Mouse (Mus musculus): Measurements from ENCODE around the gene Ttc34. TPM values are rescaled to one million over a fixed set of nuclear protein-coding genes. Genes with fewer than 3 reads are reported as not detected.

The Ttc34 gene
- polyA plus RNA-seq, 1 experiment, result 0.18 TPM

DNA sequence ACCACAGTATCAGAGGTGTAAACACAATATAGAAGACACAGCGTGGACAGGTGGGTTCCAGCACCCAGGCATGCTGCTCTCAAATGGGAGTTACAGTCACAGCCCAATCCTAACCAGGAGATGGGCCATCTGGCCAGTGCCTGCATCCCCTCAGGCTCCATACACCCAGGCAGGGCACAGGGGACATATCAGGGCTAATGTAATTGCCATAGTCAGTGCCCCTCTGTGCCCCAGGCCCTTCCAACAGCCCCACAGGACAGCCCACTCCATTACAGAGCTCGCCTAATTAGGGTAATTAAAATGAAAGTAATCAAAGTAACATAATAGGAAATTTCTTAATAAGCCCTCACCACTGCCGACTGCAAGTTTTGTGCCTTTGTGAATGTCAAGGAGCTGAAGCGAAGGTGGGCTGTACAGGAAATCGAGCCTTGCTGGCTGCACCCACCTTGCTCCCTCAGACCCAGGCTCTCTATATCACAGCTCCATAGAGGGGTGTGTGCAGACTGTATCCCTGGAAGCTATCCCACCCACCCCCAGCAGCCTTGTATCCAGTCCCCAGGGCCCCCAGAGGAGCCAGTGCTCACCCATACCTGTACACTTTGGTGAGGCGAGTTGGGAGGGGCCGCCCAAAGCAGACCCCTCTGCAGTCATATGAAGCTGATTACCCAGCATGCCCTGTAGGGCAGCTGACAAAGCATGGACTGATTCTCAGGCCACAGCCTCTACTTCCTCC lies 910 bp upstream of the Ttc34 start:
- Histone ChIP-seq H3K4me1 (replicated peaks; ENCODE audit: control insufficient read depth, insufficient read depth, low read length) (no peaks in the 10 kb centered on the region), H3K27ac (ENCODE audit: control insufficient read depth, insufficient read depth, low read length) (no peak overlapping the region), H3K36me3 (ENCODE audit: control insufficient read depth, insufficient read depth, low read length) (no peaks in the 10 kb centered on the region), H3K4me3 (ENCODE audit: control insufficient read depth, insufficient read depth, low read length) (no peak overlapping the region), H3K27me3 (ENCODE audit: control insufficient read depth, insufficient read depth, low read length) (no peaks in the 10 kb centered on the region)
- WGBS, result 86% methylated on average over 7 of the region's 7 CpGs
- no peak for TF ChIP-seq POLR2A (IDR thresholded peaks at IDR 0.05; ENCODE audit: control insufficient read depth, extremely low read depth, insufficient read depth, low read length, poor library complexity)
- no peak for TF ChIP-seq CTCF (IDR thresholded peaks at IDR 0.05; ENCODE audit: borderline replicate concordance, control insufficient read depth, extremely low read depth, insufficient read depth, low read length, poor library complexity)
- DNase-seq, result no peak

DNA sequence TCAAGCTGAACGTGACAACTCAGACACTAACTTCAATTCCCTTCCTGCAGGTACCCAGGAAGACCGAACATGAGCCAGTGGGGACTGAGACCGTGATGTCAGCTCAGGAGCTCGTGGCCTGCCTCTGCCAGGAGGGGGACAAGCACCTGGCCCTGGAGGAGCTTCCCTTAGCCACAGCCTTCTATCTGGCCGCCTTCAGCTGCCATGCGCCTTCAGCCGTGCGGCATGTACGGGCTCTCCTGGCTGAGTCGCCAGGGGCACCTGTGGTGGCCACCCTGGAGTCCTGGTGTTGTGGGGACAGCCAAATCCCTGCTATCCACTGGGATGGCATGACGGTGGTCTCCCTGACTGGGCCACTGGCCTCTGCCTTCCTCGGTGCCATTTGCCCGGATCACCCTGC lies 1.5 kb downstream of the Ttc34 start:
- WGBS, result 88% methylated on average over 13 of the region's 13 CpGs
- no peak for TF ChIP-seq POLR2A (IDR thresholded peaks at IDR 0.05; ENCODE audit: control insufficient read depth, extremely low read depth, insufficient read depth, low read length, poor library complexity)
- TF ChIP-seq CTCF (IDR thresholded peaks at IDR 0.05; ENCODE audit: borderline replicate concordance, control insufficient read depth, extremely low read depth, insufficient read depth, low read length, poor library complexity), result no peak

DNA sequence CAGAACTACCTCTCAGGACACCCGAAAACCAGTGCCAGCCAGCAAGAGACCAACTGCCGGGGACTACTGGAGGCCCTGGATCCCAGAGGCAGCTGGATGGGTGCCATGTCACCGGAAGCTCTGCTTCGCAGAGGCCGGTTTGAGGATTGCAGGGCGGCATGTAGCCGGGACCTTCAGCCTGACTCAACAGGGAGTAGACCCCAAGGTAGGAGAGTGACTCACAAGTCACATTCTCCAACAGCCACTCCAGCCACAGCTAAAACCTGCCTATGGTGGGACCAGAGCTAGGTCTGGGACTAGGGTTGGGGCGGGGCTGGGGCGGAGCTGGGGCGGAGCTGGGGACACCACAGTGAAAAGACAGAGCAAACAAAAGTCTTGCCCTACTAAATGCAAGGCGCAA lies 2.1 kb downstream of the Ttc34 start:
- 72% methylated on average over 11 of the region's 11 CpGs for WGBS
- TF ChIP-seq POLR2A (IDR thresholded peaks at IDR 0.05; ENCODE audit: control insufficient read depth, extremely low read depth, insufficient read depth, low read length, poor library complexity) (no peak), CTCF (IDR thresholded peaks at IDR 0.05; ENCODE audit: borderline replicate concordance, control insufficient read depth, extremely low read depth, insufficient read depth, low read length, poor library complexity) (no peak)
- H3K27ac ChIP-seq (ENCODE audit: control insufficient read depth, insufficient read depth, low read length), result no peak overlapping the region
- no peak for DNase-seq
- H3K4me3 ChIP-seq (ENCODE audit: control insufficient read depth, insufficient read depth, low read length), result no peak overlapping the region
- no peaks in the 10 kb centered on the region for H3K27me3 ChIP-seq (ENCODE audit: control insufficient read depth, insufficient read depth, low read length)
- H3K36me3 ChIP-seq (ENCODE audit: control insufficient read depth, insufficient read depth, low read length), result no peaks in the 10 kb centered on the region
- H3K4me1 ChIP-seq (replicated peaks; ENCODE audit: control insufficient read depth, insufficient read depth, low read length), result no peaks in the 10 kb centered on the region

More for the DNA sequence above, 1.5 kb downstream of the Ttc34 start:
- Histone ChIP-seq H3K27ac (ENCODE audit: control insufficient read depth, insufficient read depth, low read length) (no peak overlapping the region), H3K27me3 (ENCODE audit: control insufficient read depth, insufficient read depth, low read length) (no peaks in the 10 kb centered on the region), H3K4me1 (replicated peaks; ENCODE audit: control insufficient read depth, insufficient read depth, low read length) (no peaks in the 10 kb centered on the region), H3K36me3 (ENCODE audit: control insufficient read depth, insufficient read depth, low read length) (no peaks in the 10 kb centered on the region), H3K4me3 (ENCODE audit: control insufficient read depth, insufficient read depth, low read length) (no peak overlapping the region)
- no peak for DNase-seq

DNA sequence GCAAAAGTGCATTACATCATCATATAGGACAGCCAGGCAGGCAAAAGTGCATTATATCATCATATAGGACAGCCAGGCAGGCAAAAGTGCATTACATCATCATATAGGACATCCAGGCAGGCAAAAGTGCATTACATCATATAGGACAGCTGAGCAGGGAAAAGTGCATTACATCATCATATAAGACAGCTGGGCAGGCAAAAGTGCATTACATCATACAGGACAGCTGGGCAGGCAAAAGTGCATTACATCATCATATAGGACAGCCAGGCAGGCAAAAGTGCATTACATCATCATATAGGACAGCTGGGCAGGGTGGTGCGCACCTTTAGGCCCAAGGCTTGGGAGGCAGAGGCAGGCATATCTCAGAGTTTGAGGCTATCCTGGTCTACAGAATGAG lies 15.4 kb downstream of the Ttc34 start:
- Histone ChIP-seq H3K27ac (ENCODE audit: control insufficient read depth, insufficient read depth, low read length) (no peak overlapping the region), H3K4me3 (ENCODE audit: control insufficient read depth, insufficient read depth, low read length) (no peak overlapping the region), H3K27me3 (ENCODE audit: control insufficient read depth, insufficient read depth, low read length) (peaks cover 2% of the 10 kb centered on the region; the same call in 1 of the 2 replicates), H3K4me1 (replicated peaks; ENCODE audit: control insufficient read depth, insufficient read depth, low read length) (peaks cover 6% of the 10 kb centered on the region), H3K36me3 (ENCODE audit: control insufficient read depth, insufficient read depth, low read length) (no peaks in the 10 kb centered on the region)
- TF ChIP-seq POLR2A (IDR thresholded peaks at IDR 0.05; ENCODE audit: control insufficient read depth, extremely low read depth, insufficient read depth, low read length, poor library complexity) (no peak), CTCF (IDR thresholded peaks at IDR 0.05; ENCODE audit: borderline replicate concordance, control insufficient read depth, extremely low read depth, insufficient read depth, low read length, poor library complexity) (no peak)
- DNase-seq, result no peak
- 93% methylated on average over 1 of the region's 1 CpGs for WGBS

DNA sequence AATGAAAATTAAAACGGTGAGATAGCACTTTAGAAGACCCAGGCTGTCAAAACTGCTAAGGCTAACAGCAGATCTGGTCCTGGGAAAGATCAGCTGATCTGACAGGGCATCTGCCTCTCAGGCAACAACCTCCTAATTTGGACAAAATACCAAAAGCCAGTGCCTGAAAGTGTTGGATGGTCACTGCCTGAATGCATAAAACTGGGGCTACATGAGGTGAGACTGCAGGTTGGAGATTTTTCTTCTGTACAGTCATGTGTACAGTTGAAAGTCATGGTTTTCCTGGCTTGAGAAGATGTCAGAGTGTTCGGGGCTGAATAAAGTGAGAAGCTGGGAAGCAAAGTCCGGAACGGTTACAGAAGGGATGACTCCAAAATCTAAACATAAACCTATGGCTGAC lies 16.6 kb downstream of the Ttc34 start:
- WGBS, result 70% methylated on average over 4 of the region's 4 CpGs
- no peak for DNase-seq
- peaks cover 2% of the 10 kb centered on the region; the same call in 1 of the 2 replicates for H3K27me3 ChIP-seq (ENCODE audit: control insufficient read depth, insufficient read depth, low read length)
- H3K4me3 ChIP-seq (ENCODE audit: control insufficient read depth, insufficient read depth, low read length), result no peak overlapping the region
- H3K4me1 ChIP-seq (replicated peaks; ENCODE audit: control insufficient read depth, insufficient read depth, low read length), result peaks cover 6% of the 10 kb centered on the region
- TF ChIP-seq POLR2A (IDR thresholded peaks at IDR 0.05; ENCODE audit: control insufficient read depth, extremely low read depth, insufficient read depth, low read length, poor library complexity) (no peak), CTCF (IDR thresholded peaks at IDR 0.05; ENCODE audit: borderline replicate concordance, control insufficient read depth, extremely low read depth, insufficient read depth, low read length, poor library complexity) (no peak)
- H3K27ac ChIP-seq (ENCODE audit: control insufficient read depth, insufficient read depth, low read length), result no peak overlapping the region
- H3K36me3 ChIP-seq (ENCODE audit: control insufficient read depth, insufficient read depth, low read length), result no peaks in the 10 kb centered on the region

DNA sequence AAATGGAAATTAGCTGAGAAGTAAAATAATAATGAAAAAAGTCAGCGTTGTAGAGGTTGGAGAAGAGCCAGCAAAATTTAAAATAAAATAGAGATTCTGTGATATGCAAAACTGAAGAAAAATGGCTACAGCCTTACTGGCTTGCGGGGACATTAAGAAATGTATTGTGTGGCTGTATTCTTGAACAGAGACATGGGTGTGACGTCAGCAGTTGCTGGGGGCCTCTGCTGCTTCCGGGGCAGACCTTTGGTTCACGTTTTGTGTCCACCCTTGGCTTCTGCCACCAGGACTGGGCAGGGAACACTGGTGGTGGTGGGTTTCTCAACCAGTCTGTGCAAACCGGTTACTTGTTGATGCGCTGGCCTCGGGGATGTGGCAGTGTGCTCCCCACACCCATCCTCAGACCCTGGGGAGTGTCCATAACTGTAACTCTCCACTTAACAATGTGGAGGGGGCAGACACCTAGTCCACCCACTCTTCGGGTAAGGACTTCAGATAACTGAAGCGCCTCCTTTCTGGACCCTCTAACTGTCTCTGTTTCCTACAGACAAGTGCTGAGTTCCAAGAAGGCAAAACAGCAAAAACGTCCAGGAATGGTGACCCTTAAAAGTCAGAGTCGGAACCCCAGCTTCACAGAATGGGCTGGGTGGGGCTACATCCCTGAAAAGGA lies 17.6 kb downstream of the Ttc34 start:
- no peak for TF ChIP-seq CTCF (IDR thresholded peaks at IDR 0.05; ENCODE audit: borderline replicate concordance, control insufficient read depth, extremely low read depth, insufficient read depth, low read length, poor library complexity)
- no peak for TF ChIP-seq POLR2A (IDR thresholded peaks at IDR 0.05; ENCODE audit: control insufficient read depth, extremely low read depth, insufficient read depth, low read length, poor library complexity)
- H3K4me3 ChIP-seq (ENCODE audit: control insufficient read depth, insufficient read depth, low read length), result no peak overlapping the region
- H3K27me3 ChIP-seq (ENCODE audit: control insufficient read depth, insufficient read depth, low read length), result peaks cover 2% of the 10 kb centered on the region; the same call in 1 of the 2 replicates
- peaks cover 6% of the 10 kb centered on the region for H3K4me1 ChIP-seq (replicated peaks; ENCODE audit: control insufficient read depth, insufficient read depth, low read length)
- H3K27ac ChIP-seq (ENCODE audit: control insufficient read depth, insufficient read depth, low read length), result no peak overlapping the region
- WGBS, result 44% methylated on average over 12 of the region's 12 CpGs
- no peaks in the 10 kb centered on the region for H3K36me3 ChIP-seq (ENCODE audit: control insufficient read depth, insufficient read depth, low read length)
- no peak for DNase-seq
